Mouse (Mus musculus): ENCODE measurements around the gene Slc43a3.

GRCm38 (mm10) chr2:85007729-85008128 is 71.3 kb downstream of the Slc43a3 start:
- TF ChIP-seq EP300 (IDR thresholded peaks at IDR 0.05; ENCODE audit: low read depth) (no peak), CTCF (IDR thresholded peaks at IDR 0.05; ENCODE audit: low read depth) (peak; percentile 87)

All from liver, postnatal 0 days (tissue).